Mouse (Mus musculus) CH12.LX (cell line): Measurements from ENCODE around the gene Hap1. TPM values are rescaled to one million over a fixed set of nuclear protein-coding genes. Genes with fewer than 3 reads are reported as not detected.

Source experiments
- DNase-seq: peaks from one replicate; pipeline ENCODE4 v3.0.0-alpha.2; 2013; ENCODE audit errors: extremely low read depth
- H3K27ac ChIP-seq: 2 replicates; pipeline ENCODE4 v1.5.1; 2012; ENCODE audit warnings: low read depth, mild to moderate bottlenecking, control low read depth, moderate library complexity; ENCODE audit not compliant: insufficient read depth
- H3K27me3 ChIP-seq: replicated peaks from 2 replicates; pipeline ENCODE3; 2012; ENCODE audit warnings: inconsistent platforms
- H3K36me3 ChIP-seq, 2 experiments: replicated peaks in 1 of 2; 2 replicates each; pipeline versions ENCODE3 to v1.6.1; 2012; ENCODE audit warnings: inconsistent platforms in 1 of 2, low read length in 1 of 2, mild to moderate bottlenecking in 1 of 2, mixed read lengths in 1 of 2, moderate library complexity in 1 of 2; ENCODE audit not compliant: control insufficient read depth in 1 of 2, insufficient read depth in 1 of 2
- H3K4me1 ChIP-seq, 2 experiments: 2 replicates each; pipeline ENCODE4 v1.6.1; 2012; ENCODE audit warnings: inconsistent platforms in 1 of 2, moderate library complexity in 1 of 2; ENCODE audit not compliant: insufficient read depth in 2 of 2, control insufficient read depth in 1 of 2
- H3K4me2 ChIP-seq: 2 replicates; pipeline ENCODE4 v1.6.1; 2012; ENCODE audit warnings: low read depth, mild to moderate bottlenecking, control low read depth; ENCODE audit not compliant: poor library complexity, insufficient read depth, severe bottlenecking
- H3K4me3 ChIP-seq, 3 experiments: fragments of 150-350 bp in 1 of 3; sonication (generic) in 1 of 3; replicated peaks in 1 of 3; 2 replicates each; pipeline versions ENCODE3 to v1.5.1; 2011 to 2012; ENCODE audit warnings: low read depth in 2 of 3, low read length in 2 of 3, mild to moderate bottlenecking in 2 of 3, moderate library complexity in 2 of 3, control low read depth in 1 of 3, improper control_type of control experiment in 1 of 3, inconsistent platforms in 1 of 3, mixed read lengths in 1 of 3; ENCODE audit not compliant: poor library complexity in 1 of 3
- H3K79me2 ChIP-seq: replicated peaks from 2 replicates; pipeline ENCODE4 v1.6.1; 2012; ENCODE audit warnings: mild to moderate bottlenecking, moderate library complexity; ENCODE audit not compliant: control insufficient read depth, poor library complexity, insufficient read depth, severe bottlenecking; ENCODE audit errors: extremely low read depth
- H3K9ac ChIP-seq: 2 replicates; pipeline ENCODE4 v1.6.1; 2012; ENCODE audit warnings: low read depth, mild to moderate bottlenecking, control low read depth, moderate library complexity; ENCODE audit not compliant: insufficient read depth
- H3K9me3 ChIP-seq: replicated peaks from 2 replicates; pipeline ENCODE3; 2012; ENCODE audit warnings: low read length, inconsistent platforms, mixed read lengths
- CHD2 ChIP-seq: IDR thresholded peaks from 2 replicates; pipeline ENCODE4 v1.6.1; 2011; ENCODE audit warnings: low read length, improper control_type of control experiment
- CTCF ChIP-seq, 2 experiments: IDR thresholded peaks in 1 of 2; conservative IDR thresholded peaks in 1 of 2; 2 replicates each; pipeline ENCODE4 v1.5.1; 2011 to 2012; ENCODE audit warnings: low read depth in 2 of 2, low read length in 2 of 2, improper control_type of control experiment in 1 of 2, inconsistent platforms in 1 of 2, mild to moderate bottlenecking in 1 of 2, moderate library complexity in 1 of 2
- ELF1 ChIP-seq: IDR thresholded peaks from 2 replicates; pipeline ENCODE4 v1.6.1; 2014; ENCODE audit warnings: low read depth, mild to moderate bottlenecking, inconsistent platforms, low read length, improper control_type of control experiment
- EP300 ChIP-seq: IDR thresholded peaks from 2 replicates; pipeline ENCODE4 v1.6.1; 2011; ENCODE audit warnings: low read length, improper control_type of control experiment
- KAT2A ChIP-seq: IDR thresholded peaks from 2 replicates; pipeline ENCODE4 v1.6.1; 2012; ENCODE audit warnings: low read length, improper control_type of control experiment, inconsistent platforms; ENCODE audit not compliant: insufficient replicate concordance
- MAFK ChIP-seq: IDR thresholded peaks from 2 replicates; pipeline ENCODE4 v1.6.1; 2011; ENCODE audit warnings: low read length, improper control_type of control experiment; ENCODE audit not compliant: insufficient replicate concordance
- MYC ChIP-seq: IDR thresholded peaks from 2 replicates; pipeline ENCODE4 v1.6.1; 2011; ENCODE audit warnings: low read depth, mild to moderate bottlenecking, improper control_type of control experiment, low read length
- NELFE ChIP-seq: IDR thresholded peaks from 2 replicates; pipeline ENCODE4 v1.6.1; 2011; ENCODE audit warnings: low read depth, low read length, improper control_type of control experiment
- NRF1 ChIP-seq: IDR thresholded peaks from 2 replicates; pipeline ENCODE4 v1.6.1; 2014; ENCODE audit warnings: low read depth, mild to moderate bottlenecking, inconsistent platforms, low read length, improper control_type of control experiment, moderate library complexity
- RAD21 ChIP-seq: IDR thresholded peaks from 2 replicates; pipeline ENCODE4 v1.6.1; 2011; ENCODE audit warnings: low read depth, mild to moderate bottlenecking, low read length, improper control_type of control experiment, moderate library complexity
- SMC3 ChIP-seq: IDR thresholded peaks from 2 replicates; pipeline ENCODE4 v1.6.1; 2011; ENCODE audit warnings: low read depth, low read length, improper control_type of control experiment
- TCF12 ChIP-seq: IDR thresholded peaks from 2 replicates; pipeline ENCODE4 v1.6.1; 2014; ENCODE audit warnings: low read depth, mild to moderate bottlenecking, inconsistent platforms, low read length, improper control_type of control experiment
- UBTF ChIP-seq: IDR thresholded peaks from 2 replicates; pipeline ENCODE4 v1.6.1; 2012; ENCODE audit warnings: low read depth, mild to moderate bottlenecking, inconsistent platforms, low read length, improper control_type of control experiment, moderate library complexity
- ZMIZ1 ChIP-seq: IDR thresholded peaks from 2 replicates; pipeline ENCODE4 v1.6.1; 2012; ENCODE audit warnings: low read depth, mild to moderate bottlenecking, inconsistent platforms, low read length, improper control_type of control experiment
- ZNF384 ChIP-seq: IDR thresholded peaks from 2 replicates; pipeline ENCODE4 v1.6.1; 2012; ENCODE audit warnings: low read depth, low read length, improper control_type of control experiment, inconsistent platforms
- dilution Hi-C: fragments of 300-500 bp; cut with MboI; formaldehyde crosslinking; loops from 2 replicates; pipeline ENCODE4 v1.14.3; 2020; ENCODE audit warnings: low sequenced_read_pairs; ENCODE audit not compliant: extremely low pct_unique_long_range_greater_than_20kb, extremely low pct_ligation_motif_present
- in situ Hi-C: fragments of 300-500 bp; cut with MboI; formaldehyde crosslinking; loops from 3 replicates; pipeline ENCODE4 v1.14.3; 2019; ENCODE audit warnings: low sequenced_read_pairs, low pct_ligation_motif_present, low pct_unique_long_range_greater_than_20kb, mixed read lengths
- polyA plus RNA-seq: library from polyadenylated mRNA; unstranded; fragments of >175 nt; gene quantifications from 2 replicates; pipeline ENCODE4 v1.2.1, GENCODE M21; 2012; ENCODE audit warnings: low read depth; ENCODE audit not compliant: insufficient read length
- total RNA-seq, 2 experiments: library from RNA; depleted of rRNA; stranded (reverse); fragments of 300-350 nt in 1 of 2; fragments of >200 nt in 1 of 2; gene quantifications; 2 replicates each; pipeline ENCODE4 v1.2.3; 2012 to 2014

Gene Hap1
- total and polyA plus RNA-seq, 3 experiments = 0.34 TPM; not detected in 2

DNA sequence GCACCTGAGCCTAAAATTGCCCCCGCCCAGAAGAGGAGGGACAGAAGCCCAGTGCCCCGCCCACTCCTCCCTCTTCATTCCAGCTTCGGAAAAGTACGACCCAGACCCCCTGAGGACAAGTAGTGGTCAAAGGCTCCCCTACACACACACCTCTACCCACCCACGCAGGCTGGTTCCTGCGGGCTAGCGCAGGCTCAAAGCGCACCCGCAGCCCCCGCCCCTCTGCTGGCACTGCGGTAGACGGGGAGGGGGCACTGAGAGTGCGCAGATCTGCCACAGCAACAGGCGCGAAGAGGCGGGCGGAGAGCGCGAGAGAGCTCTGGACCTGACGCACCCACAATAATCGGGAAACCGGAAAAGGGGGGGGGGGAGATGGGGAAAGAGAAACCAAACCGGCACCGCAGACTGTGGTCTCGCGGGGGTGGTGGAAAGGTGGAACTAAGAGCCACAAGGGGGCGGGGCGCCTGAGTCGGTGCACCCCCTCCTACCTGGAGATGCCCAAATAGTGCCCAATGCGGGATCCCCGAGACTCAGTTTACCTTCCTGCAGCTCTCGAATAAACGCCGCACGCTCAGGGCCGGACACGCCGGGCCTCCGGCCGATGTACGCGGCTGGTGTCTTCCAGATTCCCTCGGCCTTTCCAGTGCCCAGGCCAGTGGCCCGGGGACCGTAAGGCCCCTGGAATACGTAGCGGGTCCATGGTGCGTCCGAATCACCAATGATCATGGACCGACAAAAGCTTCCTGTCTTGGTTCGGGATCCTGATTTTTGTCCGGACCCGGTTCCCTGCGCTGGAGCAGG, 577 bp downstream of the Hap1 start (continued):
- TF ChIP-seq ZNF384 (no peak), EP300 (no peak), TCF12 (no peak; the same call in 1 of the 2 replicates), CHD2 (no peak), ZMIZ1 (no peak)

- H3K9ac ChIP-seq = no peak overlapping the region
- dilution Hi-C loops = no loop called here
- in situ Hi-C loops = no loop called here
- H3K4me2 ChIP-seq = no peak overlapping the region
- H3K27me3 ChIP-seq = peaks cover 91% of the 10 kb centered on the region
- no peak overlapping the region for H3K4me3 ChIP-seq
- TF ChIP-seq TCF12 (0 out of 2 replicates have a peak, but pooled peaks have one; percentile 23), CTCF (conservative IDR thresholded peaks at IDR 0.05 in 1 of 2, IDR thresholded peaks at IDR 0.05 in 1 of 2; ENCODE audit: low read depth in 2 of 2, low read length in 2 of 2) (peak; percentile 16 to 75; a peak in 3 of 4 replicates), RAD21 (peak; percentile 25), KAT2A (no peak), SMC3 (peak; percentile 54), ELF1 (peak; percentile 64), NRF1 (no peak), NELFE (0 out of 2 replicates have a peak, but pooled peaks have one; percentile 23)
- no peaks in the 10 kb centered on the region for H3K36me3 ChIP-seq
- H3K27ac ChIP-seq = no peak overlapping the region
- no peaks in the 10 kb centered on the region for H3K79me2 ChIP-seq
- no peak for DNase-seq
- peaks cover 0 to 12% of the 10 kb centered on the region in 2 experiments; a peak in 2 of 4 replicates for H3K4me1 ChIP-seq
- peaks cover 3% of the 10 kb centered on the region for H3K9me3 ChIP-seq
Observed at GRCm38 (mm10) chr11:100352076-100352857, 3.7 kb downstream of the Hap1 start.

DNA sequence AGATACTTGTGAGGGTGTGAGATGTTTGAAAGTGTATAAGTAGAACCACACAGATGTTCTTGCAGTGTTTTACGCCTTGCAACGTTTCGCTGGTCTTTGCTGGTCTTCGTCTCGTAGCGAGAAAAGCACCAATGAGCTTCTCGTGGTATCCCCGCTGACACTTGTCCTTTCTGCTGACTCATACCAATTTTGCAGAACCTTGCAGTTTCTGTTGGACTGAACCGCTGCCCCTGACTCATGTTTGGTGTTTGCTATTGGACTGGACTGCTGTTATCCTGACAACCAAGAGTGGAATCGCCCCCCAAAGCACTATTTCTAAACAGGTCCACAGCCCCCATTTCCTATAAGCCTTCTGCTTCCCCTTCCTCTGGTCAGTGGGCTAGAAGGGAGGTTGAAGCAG, 11.7 kb downstream of the Hap1 start:
- in situ Hi-C loops = no loop called here
- Histone ChIP-seq H3K9ac (no peak overlapping the region), H3K27me3 (peaks cover 34% of the 10 kb centered on the region), H3K79me2 (no peaks in the 10 kb centered on the region), H3K27ac (no peak overlapping the region), H3K36me3 (no peaks in the 10 kb centered on the region), H3K4me2 (peak overlapping the region; percentile 4; the same call in 1 of the 2 replicates), H3K4me3 (no peak overlapping the region), H3K9me3 (peaks cover 2% of the 10 kb centered on the region), H3K4me1 (peaks cover 0 to 9% of the 10 kb centered on the region in 2 experiments; a peak in 1 of 4 replicates)
- DNase-seq = no peak
- TF ChIP-seq MAFK (peak; percentile 93), UBTF (no peak), MYC (no peak)
- dilution Hi-C loops = no loop called here
